Mouse (Mus musculus) ES-E14 (cell line): ENCODE measurements around the gene Slc36a1. TPM values are rescaled to one million over a fixed set of nuclear protein-coding genes. Genes with fewer than 3 reads are reported as not detected.

Experiments used
- DNase-seq: peaks from one replicate; pipeline ENCODE4 v3.0.0-alpha.2; 2013; ENCODE audit warnings: low read depth, low spot score
- H3K27ac ChIP-seq: 2 replicates; pipeline ENCODE4 v1.5.1; 2012; ENCODE audit warnings: low read depth, mild to moderate bottlenecking, low read length, moderate library complexity, mixed read lengths; ENCODE audit not compliant: poor library complexity, insufficient read depth, severe bottlenecking
- H3K36me3 ChIP-seq: 2 replicates; pipeline ENCODE4 v1.6.1; 2012; ENCODE audit warnings: mild to moderate bottlenecking, low read length, moderate library complexity, mixed read lengths; ENCODE audit not compliant: control insufficient read depth, poor library complexity, insufficient read depth, severe bottlenecking
- H3K4me1 ChIP-seq, 2 experiments: fragments of 150-350 bp in 1 of 2; sonication (generic) in 1 of 2; 2 replicates each; pipeline ENCODE4 v1.6.1; 2012; ENCODE audit warnings: low read length in 2 of 2, mild to moderate bottlenecking in 1 of 2, mixed read lengths in 1 of 2; ENCODE audit not compliant: control insufficient read depth in 2 of 2, insufficient read depth in 2 of 2, poor library complexity in 1 of 2
- H3K4me3 ChIP-seq, 2 experiments: fragments of 150-350 bp in 1 of 2; sonication (generic) in 1 of 2; 2 replicates each; pipeline ENCODE4 v1.5.1; 2012; ENCODE audit warnings: low read length in 2 of 2, low read depth in 1 of 2, mild to moderate bottlenecking in 1 of 2, mixed read lengths in 1 of 2; ENCODE audit not compliant: insufficient read depth in 1 of 2, poor library complexity in 1 of 2, severe bottlenecking in 1 of 2
- H3K9ac ChIP-seq: 2 replicates; pipeline ENCODE4 v1.6.1; 2012; ENCODE audit warnings: low read depth, mild to moderate bottlenecking, low read length, mixed read lengths; ENCODE audit not compliant: poor library complexity, insufficient read depth, severe bottlenecking
- H3K9me3 ChIP-seq: fragments of 150-350 bp; sonication (generic); 2 replicates; pipeline ENCODE4 v1.6.1; 2012; ENCODE audit warnings: low read depth, mild to moderate bottlenecking, low read length; ENCODE audit not compliant: control insufficient read depth, insufficient read depth
- CHD2 ChIP-seq: IDR thresholded peaks from 2 replicates; pipeline ENCODE4 v1.6.1; 2014; ENCODE audit warnings: mild to moderate bottlenecking, low read depth, low read length, inconsistent platforms
- HCFC1 ChIP-seq: IDR thresholded peaks from 2 replicates; pipeline ENCODE4 v1.6.1; 2012; ENCODE audit warnings: low read length, inconsistent platforms, borderline replicate concordance; ENCODE audit not compliant: insufficient read depth
- MAFK ChIP-seq: IDR thresholded peaks from 2 replicates; pipeline ENCODE4 v1.6.1; 2014; ENCODE audit warnings: mild to moderate bottlenecking, low read depth, low read length, inconsistent platforms; ENCODE audit not compliant: insufficient read depth
- ZC3H11A ChIP-seq: IDR thresholded peaks from 2 replicates; pipeline ENCODE4 v1.6.1; 2012; ENCODE audit warnings: low read depth, mild to moderate bottlenecking, inconsistent platforms, low read length, borderline replicate concordance
- ZNF384 ChIP-seq: IDR thresholded peaks from 2 replicates; pipeline ENCODE4 v1.6.1; 2012; ENCODE audit warnings: low read depth, low read length, inconsistent platforms
- in situ Hi-C, 2 experiments: fragments of 600-800 bp; cut with MboI; formaldehyde crosslinking; loops; one replicate each; pipeline ENCODE4 v1.15.1; 2025; ENCODE audit warnings: low sequenced_read_pairs in 2 of 2, inconsistent platforms in 1 of 2; ENCODE audit not compliant: unreplicated experiment in 2 of 2
- total RNA-seq: library from RNA; depleted of rRNA; stranded (reverse); fragments of 300-350 nt; gene quantifications from 2 replicates; pipeline ENCODE4 v1.2.3, GENCODE M21; 2012

Slc36a1 gene
- total RNA-seq, 1 experiment, result 7.4 TPM

- H3K27ac ChIP-seq, result no peak overlapping the region
- no peak overlapping the region for H3K9ac ChIP-seq
- no peaks in the 10 kb centered on the region for H3K4me1 ChIP-seq
- peaks cover 2% of the 10 kb centered on the region; the same call in 1 of the 2 replicates for H3K36me3 ChIP-seq
- peak; percentile 7 for DNase-seq
- in situ Hi-C loops, result no loop called here
- TF ChIP-seq HCFC1, result no peak
- TF ChIP-seq CHD2, result no peak
- H3K9me3 ChIP-seq, result no peaks in the 10 kb centered on the region
- no peak overlapping the region for H3K4me3 ChIP-seq
Measured at GRCm38 (mm10) chr11:55236815-55237214, 32.7 kb downstream of the Slc36a1 start.

GRCm38 (mm10) chr11:55239496-55239895 lies 35.3 kb downstream of the Slc36a1 start:
- Histone ChIP-seq H3K4me3 (no peak overlapping the region), H3K36me3 (no peaks in the 10 kb centered on the region), H3K9ac (no peak overlapping the region), H3K4me1 (no peaks in the 10 kb centered on the region), H3K9me3 (no peaks in the 10 kb centered on the region), H3K27ac (no peak overlapping the region)
- no peak for TF ChIP-seq ZC3H11A
- no peak for TF ChIP-seq HCFC1
- TF ChIP-seq MAFK, result no peak
- TF ChIP-seq CHD2, result no peak
- no peak for TF ChIP-seq ZNF384
- DNase-seq, result no peak
- in situ Hi-C loops, result no loop called here

- H3K9me3 ChIP-seq, result no peaks in the 10 kb centered on the region
- TF ChIP-seq MAFK (no peak), HCFC1 (no peak), ZC3H11A (0 out of 2 replicates have a peak, but pooled peaks have one; percentile 15)
- no peaks in the 10 kb centered on the region for H3K36me3 ChIP-seq
- H3K27ac ChIP-seq, result no peak overlapping the region
- H3K4me3 ChIP-seq, result no peak overlapping the region
- H3K9ac ChIP-seq, result no peak overlapping the region
- in situ Hi-C loops, result no loop called here
- peak; percentile 15 for DNase-seq
- no peaks in the 10 kb centered on the region for H3K4me1 ChIP-seq
Measured at GRCm38 (mm10) chr11:55240556-55240955, 36.4 kb downstream of the Slc36a1 start.

- H3K36me3 ChIP-seq, result no peaks in the 10 kb centered on the region
- H3K27ac ChIP-seq, result no peak overlapping the region
- H3K9me3 ChIP-seq, result peaks cover 8% of the 10 kb centered on the region; the same call in 1 of the 2 replicates
- no peak for TF ChIP-seq MAFK
- TF ChIP-seq HCFC1, result no peak
- TF ChIP-seq CHD2, result no peak
- no peak for TF ChIP-seq ZNF384
- no peak for TF ChIP-seq ZC3H11A
- DNase-seq, result no peak
- no peaks in the 10 kb centered on the region for H3K4me1 ChIP-seq
- no peak overlapping the region for H3K9ac ChIP-seq
- no peak overlapping the region for H3K4me3 ChIP-seq
- in situ Hi-C loops, result no loop called here
Measured at GRCm38 (mm10) chr11:55250527-55250926, 46.4 kb downstream of the Slc36a1 start.

GRCm38 (mm10) chr11:55253391-55253790 lies 49.2 kb downstream of the Slc36a1 start:
- Histone ChIP-seq H3K27ac (no peak overlapping the region), H3K9ac (no peak overlapping the region), H3K4me3 (no peak overlapping the region), H3K4me1 (no peaks in the 10 kb centered on the region), H3K36me3 (no peaks in the 10 kb centered on the region), H3K9me3 (peaks cover 5% of the 10 kb centered on the region; the same call in 1 of the 2 replicates)
- in situ Hi-C loops, result no loop called here
- DNase-seq, result no peak
- TF ChIP-seq HCFC1 (no peak), MAFK (no peak), CHD2 (no peak), ZC3H11A (no peak), ZNF384 (no peak)
